Mouse (Mus musculus) CD4-positive, CD25-positive, alpha-beta regulatory T cell, adult 2 months (primary cell): ENCODE results near the gene Fas.

Experiments used
- DNase-seq: peaks from one replicate; pipeline ENCODE4 v3.0.0-alpha.2; 2012; ENCODE audit warnings: low read depth, low spot score

The Fas gene

DNA sequence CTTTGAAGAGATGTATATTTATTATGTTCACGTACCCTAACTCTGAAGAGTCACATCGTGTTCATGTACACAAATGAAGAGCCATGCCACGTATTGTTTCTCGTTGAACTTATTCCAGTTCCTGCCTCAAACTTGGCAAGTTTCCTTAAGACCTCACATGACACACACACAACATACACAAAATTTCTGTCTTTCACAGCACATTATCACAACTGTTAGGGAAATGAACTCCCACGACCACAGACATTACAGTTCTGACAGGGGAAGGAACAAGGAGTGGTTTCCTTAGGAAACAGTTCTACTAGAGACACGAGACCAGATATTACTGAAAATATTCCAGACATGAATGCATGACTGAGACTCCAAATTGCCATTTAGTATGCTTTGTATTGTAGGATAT, 6.9 kb upstream of the Fas start:
- DNase-seq = no peak

DNA sequence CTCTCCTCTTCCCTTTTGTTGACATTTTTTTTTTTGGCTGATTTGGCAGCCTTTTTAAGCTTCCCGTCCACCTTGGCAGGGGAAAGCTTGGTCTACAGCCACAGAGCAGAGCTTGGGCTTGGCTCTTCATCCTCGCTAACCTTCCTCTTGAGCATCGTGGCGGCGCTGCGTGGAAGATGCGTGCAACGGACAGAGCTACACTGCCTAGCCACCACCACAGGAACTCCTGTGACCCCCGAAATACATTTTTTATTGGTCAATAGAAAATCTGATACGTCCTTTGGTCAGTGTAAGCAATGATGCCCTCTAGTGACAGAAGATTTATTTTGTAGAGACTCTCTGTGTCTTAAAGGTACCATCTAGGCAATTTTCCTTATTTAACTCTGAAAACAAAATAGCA, 6.1 kb upstream of the Fas start:
- DNase-seq = peak; percentile 11

DNA sequence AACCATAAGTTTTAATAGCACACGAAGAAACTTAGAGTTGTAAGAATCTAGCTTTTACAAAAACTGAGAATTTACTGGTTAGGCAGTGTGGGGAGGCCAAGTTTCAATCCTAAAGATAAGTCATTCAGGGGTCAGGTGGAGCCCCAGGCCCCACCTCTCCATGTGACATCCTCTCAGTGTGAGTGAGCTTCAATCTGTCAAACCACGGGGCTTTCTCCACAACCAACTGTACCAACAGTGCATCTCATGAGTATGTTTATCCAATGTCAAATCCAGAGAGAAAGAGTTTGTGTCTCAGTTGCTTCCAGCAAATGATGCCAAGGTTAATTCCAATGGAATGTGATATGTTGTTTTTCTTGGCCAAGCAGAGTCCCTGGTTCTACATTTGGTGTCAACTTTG, 5.6 kb upstream of the Fas start:
- no peak for DNase-seq

DNA sequence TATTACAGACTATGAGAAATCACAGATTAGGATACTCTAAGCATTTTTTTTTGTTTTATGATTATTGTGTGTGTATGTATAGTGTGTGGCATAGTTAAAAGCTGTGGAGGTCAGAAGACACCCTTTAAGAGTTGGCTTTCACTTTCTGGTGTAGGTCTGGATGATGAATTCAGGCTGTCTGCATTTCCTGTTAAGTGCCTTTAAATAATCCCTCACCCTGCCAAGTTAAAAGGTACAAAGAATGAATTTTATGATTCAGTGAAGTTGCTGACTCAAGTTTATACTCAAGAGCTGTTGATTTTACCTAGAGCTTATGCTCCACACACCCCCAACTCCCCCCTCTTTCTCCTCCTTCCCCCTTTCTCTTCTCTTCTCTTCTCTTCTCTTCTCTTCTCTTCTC, 3.2 kb upstream of the Fas start:
- DNase-seq = peak; percentile 53

GRCm38 (mm10) chr19:34287656-34288415, 2.6 kb upstream of the Fas start:
- peak; percentile 50 for DNase-seq

DNA sequence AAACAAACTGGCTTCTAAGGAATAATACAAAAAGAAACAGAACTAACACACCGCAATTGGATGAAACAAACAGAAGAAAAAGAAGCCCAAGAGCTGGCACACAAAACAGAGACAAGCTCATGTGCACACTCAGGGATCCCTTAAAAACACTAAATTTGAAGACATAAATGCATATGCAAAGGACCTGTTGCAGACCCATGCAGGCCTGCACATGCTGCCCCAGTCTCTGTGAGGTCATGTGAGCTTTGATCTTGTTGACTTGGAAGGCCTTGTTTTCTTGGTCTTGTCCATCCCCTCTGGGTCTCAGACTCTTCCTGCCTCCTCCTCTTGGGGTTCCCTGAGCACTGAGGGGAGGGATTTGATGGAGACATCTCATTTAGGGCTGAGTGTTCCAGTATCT, 1.8 kb upstream of the Fas start:
- DNase-seq = peak; percentile 20

GRCm38 (mm10) chr19:34290872-34291341, 441 bp downstream of the Fas start:
- peak; percentile 34 for DNase-seq

DNA sequence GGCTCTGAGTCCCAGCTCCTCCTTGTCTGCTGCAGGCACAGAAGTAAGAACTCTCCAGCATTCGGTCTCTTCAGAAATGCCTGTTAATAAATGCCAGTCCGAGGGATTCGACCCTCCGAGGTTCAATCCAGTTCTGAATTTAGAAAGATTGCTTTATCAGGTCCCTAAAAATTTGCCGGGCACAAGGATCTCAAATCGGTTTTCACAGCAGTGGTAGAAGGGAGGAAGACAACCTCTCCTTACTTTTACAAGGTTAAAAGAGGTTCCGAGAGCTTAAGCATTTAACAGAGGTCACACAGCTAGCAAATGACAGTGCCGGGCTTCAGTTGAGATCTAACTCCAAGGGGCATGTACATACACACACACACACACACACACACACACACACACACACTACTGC, 913 bp downstream of the Fas start:
- peak; percentile 10 for DNase-seq

- DNase-seq = peak; percentile 20
These were observed 1.5 kb downstream of the Fas start for GRCm38 (mm10) chr19:34291956-34292355.

GRCm38 (mm10) chr19:34292701-34293100, 2.2 kb downstream of the Fas start:
- DNase-seq = peak; percentile 26

- peak; percentile 7 for DNase-seq
These were observed 3.0 kb downstream of the Fas start for GRCm38 (mm10) chr19:34293376-34293947.

GRCm38 (mm10) chr19:34295442-34295841, 5.0 kb downstream of the Fas start:
- peak; percentile 22 for DNase-seq

DNA sequence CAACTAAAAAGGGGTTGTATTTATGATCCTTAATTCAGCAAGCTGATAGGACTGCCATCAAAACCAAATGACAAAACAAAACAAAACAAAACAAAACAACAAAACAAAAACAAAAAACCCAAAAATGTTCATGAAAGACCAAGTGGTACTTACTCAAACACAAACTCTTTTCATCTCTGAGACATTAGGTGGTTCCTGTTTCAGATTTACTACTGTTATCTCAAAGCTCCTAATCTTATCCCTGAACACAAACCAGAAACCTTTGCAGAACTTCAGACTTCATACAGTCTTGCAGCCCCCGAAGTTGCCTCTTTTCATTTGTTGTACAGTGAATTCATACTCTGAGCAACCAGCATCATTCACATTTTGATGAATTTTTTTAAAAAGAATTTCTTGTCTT, 8.1 kb downstream of the Fas start:
- DNase-seq = no peak

- peak; percentile 67 for DNase-seq
These were observed 8.8 kb downstream of the Fas start for GRCm38 (mm10) chr19:34299229-34299628.

- DNase-seq = no peak
These were observed 10.0 kb downstream of the Fas start for GRCm38 (mm10) chr19:34300430-34300829.

- DNase-seq = no peak
These were observed 14.5 kb downstream of the Fas start for GRCm38 (mm10) chr19:34304917-34305316.

- peak; percentile 66 for DNase-seq
These were observed 16.3 kb downstream of the Fas start for GRCm38 (mm10) chr19:34306794-34307193.

DNA sequence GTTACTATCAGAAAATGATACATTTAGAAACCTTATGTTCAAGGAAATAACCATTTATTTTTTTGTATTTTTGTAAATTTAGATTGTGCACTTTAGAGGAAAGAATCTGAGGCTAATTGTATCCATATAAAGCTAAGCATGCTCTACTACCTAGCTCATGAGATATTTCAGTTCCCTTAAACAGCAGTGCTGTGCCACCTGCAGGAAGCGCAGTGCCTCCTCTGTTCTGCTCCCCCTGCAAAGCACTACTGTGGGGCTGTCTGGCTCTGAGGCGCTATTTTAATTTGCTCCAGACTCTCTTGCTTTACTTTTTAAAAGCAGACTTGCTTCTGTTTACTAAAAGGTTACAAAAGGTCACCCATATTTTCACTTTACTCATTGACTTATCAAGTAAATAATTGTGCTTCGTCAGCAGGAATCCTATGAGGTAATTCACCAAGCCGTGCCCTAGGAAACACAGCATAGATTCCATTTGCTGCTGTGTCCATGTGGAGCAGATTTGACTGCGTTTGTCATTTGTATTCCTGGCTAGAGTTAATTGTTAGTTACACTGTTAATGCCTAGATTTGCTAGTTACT, 21.8 kb downstream of the Fas start:
- peak; percentile 53 for DNase-seq

- DNase-seq = no peak
These were observed 37.6 kb downstream of the Fas start for GRCm38 (mm10) chr19:34328051-34328450.

GRCm38 (mm10) chr19:34334300-34334699, 43.8 kb downstream of the Fas start:
- DNase-seq = peak; percentile 87

DNA sequence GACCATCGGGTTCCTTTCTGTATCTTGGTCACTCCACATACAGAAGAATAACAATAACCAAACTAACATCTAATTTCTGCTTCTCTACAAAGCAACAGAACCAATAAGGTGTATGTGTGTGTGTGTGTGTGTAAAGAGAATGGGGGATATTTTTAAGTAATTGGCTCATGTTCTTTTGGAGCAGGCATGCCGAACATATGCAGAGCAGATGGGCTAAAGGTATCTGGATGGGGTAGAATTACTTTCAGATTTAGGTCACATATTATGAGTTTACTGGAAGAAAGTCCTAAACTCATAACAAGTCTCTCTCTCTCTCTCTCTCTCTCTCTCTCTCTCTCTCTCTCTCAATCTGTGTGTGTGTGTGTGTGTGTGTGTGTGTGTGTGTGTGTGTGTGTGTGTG, 54.2 kb downstream of the Fas start:
- no peak for DNase-seq

DNA sequence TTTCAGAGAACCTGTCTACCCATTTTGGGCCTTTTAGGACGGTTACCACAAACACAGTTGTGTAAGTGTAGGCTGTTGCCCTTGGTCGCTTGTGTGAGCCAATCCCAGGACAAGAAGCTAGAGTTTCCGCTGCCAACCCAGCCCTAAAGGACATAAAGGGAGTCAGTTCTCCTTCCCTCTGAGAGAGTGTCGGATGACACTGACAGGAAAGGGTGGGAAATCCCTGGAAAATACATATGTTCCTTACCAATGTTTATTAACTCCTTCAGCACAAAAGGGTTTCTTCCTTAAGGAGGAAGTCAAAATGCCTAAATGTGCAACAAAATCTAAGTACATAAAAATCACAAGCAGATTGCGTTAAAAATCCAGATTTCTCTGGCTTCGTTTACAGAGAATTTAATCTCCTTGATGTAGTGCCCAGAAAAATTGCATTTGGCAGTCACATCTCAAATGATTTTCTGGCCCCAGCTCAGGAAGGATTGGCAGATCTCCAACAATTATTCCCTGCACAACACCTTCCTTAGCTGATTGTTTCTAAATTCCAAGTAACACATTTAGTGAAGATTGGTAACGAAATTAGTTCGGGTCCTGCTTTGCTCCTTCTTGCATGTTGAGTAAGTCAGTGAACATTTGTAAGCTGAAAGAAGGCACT, 55.3 kb downstream of the Fas start:
- DNase-seq = no peak
